Mouse (Mus musculus) heart, postnatal 10 days (tissue): ENCODE measurements around the gene Sel1l2. TPM values are rescaled to one million over a fixed set of nuclear protein-coding genes. Genes with fewer than 3 reads are reported as not detected.
"Not testable (repeated sequence)": the region's sequence is repeated elsewhere in the genome, so short reads cannot be mapped to it uniquely, and the experiment has no call there.

Source experiments
- DNase-seq, 2 experiments: peaks; one replicate each; pipeline ENCODE4 v3.0.0; 2021
- intact Hi-C: fragments of 180-260 bp; cut with DNase I; formaldehyde crosslinking; loops from one replicate; pipeline ENCODE4 v1.15.1; 2025
- total RNA-seq, 2 experiments: library from RNA; stranded (reverse); gene quantifications; 2 replicates each; pipeline ENCODE4 v1.2.3; 2021

Sel1l2 gene
- total RNA-seq, 2 experiments from 2014 or later: not detected

- intact Hi-C loops: no loop called here
These were observed 173.5 kb downstream of the Sel1l2 start for GRCm38 (mm10) chr2:140215965-140216364.

GRCm38 (mm10) chr2:140215415-140215814, 174.1 kb downstream of the Sel1l2 start:
- no peak for DNase-seq
- intact Hi-C loops: no loop called here

More at GRCm38 (mm10) chr2:140215965-140216364, 173.5 kb downstream of the Sel1l2 start:
- DNase-seq: no peak

GRCm38 (mm10) chr2:140214519-140215027, 174.9 kb downstream of the Sel1l2 start:
- no peak for DNase-seq
- intact Hi-C loops: no loop called here

- intact Hi-C loops: loop anchor here (5.0 kb wide), 1 partner anchor 224 kb away; no protein-coding TSS in a partner anchor
- DNase-seq: no peak
These were observed 185.8 kb downstream of the Sel1l2 start for GRCm38 (mm10) chr2:140203756-140204155.

GRCm38 (mm10) chr2:140202573-140202972, 186.9 kb downstream of the Sel1l2 start:
- intact Hi-C loops: loop anchor here (5.0 kb wide), 1 partner anchor 225 kb away; no protein-coding TSS in a partner anchor
- peak; percentile 25 to 38 for DNase-seq

GRCm38 (mm10) chr2:140200713-140201112, 188.8 kb downstream of the Sel1l2 start:
- peak in 1 of 2 experiments; percentile 13 for DNase-seq

GRCm38 (mm10) chr2:140185685-140186210, 203.8 kb downstream of the Sel1l2 start:
- intact Hi-C loops, DNase-seq: not testable (repeated sequence)

More at GRCm38 (mm10) chr2:140200713-140201112, 188.8 kb downstream of the Sel1l2 start:
- intact Hi-C loops: loop anchor here (5.0 kb wide), 1 partner anchor 227 kb away; no protein-coding TSS in a partner anchor

Other genes starting within 250 kb of the Sel1l2 start
- gene Gm17374, start 237.7 kb downstream of the Sel1l2 start, total RNA-seq: not detected
- gene Esf1, start 219.1 kb downstream of the Sel1l2 start, total RNA-seq: 10 to 100 TPM; 14.8 to 15.3 TPM
- gene Ndufaf5, start 219.1 kb downstream of the Sel1l2 start, total RNA-seq: 10 to 100 TPM; 27.1 to 27.9 TPM
- 1 to 10 TPM; 8.5 to 9.9 TPM for gene Macrod2, start 5.6 kb upstream of the Sel1l2 start, total RNA-seq